Mouse (Mus musculus): ENCODE measurements at regions not wholly inside any gene's neighbourhood (a gene's known extent, or its start where the extent isn't known, plus 50 kb on each side); places are given as distances from the start of the nearest gene placed in this dataset.

DNA sequence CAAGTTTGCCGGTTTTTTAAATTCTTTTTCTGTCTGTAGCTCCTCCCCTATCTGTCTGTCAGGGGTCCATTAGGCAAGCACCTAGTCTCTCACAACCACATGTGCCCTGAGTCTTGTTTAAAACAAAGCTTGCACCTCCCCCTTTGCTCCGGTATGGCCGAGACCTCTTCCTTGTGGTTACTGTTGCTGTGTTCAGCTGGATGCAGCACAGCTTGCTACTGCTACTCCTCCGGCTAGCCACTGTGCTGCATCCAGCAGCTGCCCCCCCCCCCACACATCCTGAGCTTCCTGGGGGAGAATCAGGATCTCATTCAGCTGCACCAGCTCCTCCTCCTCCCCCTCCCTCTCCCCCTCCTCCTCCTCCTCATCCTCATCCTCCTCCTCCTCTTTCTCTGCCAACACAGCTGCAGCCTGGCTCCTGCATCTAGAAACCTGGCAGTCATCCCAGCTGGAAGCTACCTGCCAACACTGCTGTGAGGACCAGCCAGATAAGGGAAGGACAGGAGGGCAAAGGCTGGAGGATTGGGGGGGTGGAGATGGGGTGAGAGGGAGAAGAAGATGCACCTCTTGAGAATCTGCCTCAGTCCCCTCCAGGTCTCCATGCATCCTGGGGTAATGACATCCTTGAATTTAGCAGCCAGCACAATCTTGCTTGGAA is 114.8 kb upstream of the Tmem260 start:
- no peak for ATAC-seq (ENCODE audit: insufficient number of reproducible peaks, insufficient read depth, low FRiP score, low TSS enrichment, low read depth)
- Histone ChIP-seq H3K9ac (no peak overlapping the region), H3K4me2 (peak overlapping the region; percentile 46), H3K9me3 (no peaks in the 10 kb centered on the region), H3K36me3 (no peaks in the 10 kb centered on the region), H3K4me1 (peaks cover 33% of the 10 kb centered on the region), H3K27ac (no peak overlapping the region), H3K4me3 (no peak overlapping the region), H3K27me3 (no peaks in the 10 kb centered on the region)
- WGBS = under 1% methylated on average over 4 of the region's 4 CpGs

DNA sequence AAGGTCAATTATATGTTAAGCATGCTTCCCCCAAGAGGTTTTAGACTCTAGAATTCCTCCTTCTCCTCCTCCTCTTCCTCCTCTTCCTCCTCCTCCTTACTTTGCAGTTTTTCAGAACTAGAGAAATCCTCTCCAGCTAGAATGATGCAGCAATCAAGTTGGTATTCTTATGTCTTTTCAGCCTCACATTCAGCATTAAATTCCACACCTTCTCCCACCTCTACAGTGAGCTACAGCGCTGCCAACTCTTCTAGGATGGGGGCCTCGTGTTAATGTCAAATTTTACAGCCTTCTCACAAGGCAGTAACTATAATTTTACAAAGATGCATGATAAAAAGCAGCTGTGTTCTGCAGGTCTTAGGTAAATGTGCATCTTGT is 114.3 kb upstream of the Tmem260 start:
- peaks cover 36% of the 10 kb centered on the region for H3K4me1 ChIP-seq
- H3K9me3 ChIP-seq = no peaks in the 10 kb centered on the region
- no peaks in the 10 kb centered on the region for H3K27me3 ChIP-seq
- H3K27ac ChIP-seq = no peak overlapping the region
- no peak overlapping the region for H3K4me2 ChIP-seq
- no peak for ATAC-seq (ENCODE audit: insufficient number of reproducible peaks, insufficient read depth, low FRiP score, low TSS enrichment, low read depth)
- WGBS = 48% methylated on average over 2 of the region's 2 CpGs
- H3K9ac ChIP-seq = no peak overlapping the region
- no peak overlapping the region for H3K4me3 ChIP-seq
- H3K36me3 ChIP-seq = no peaks in the 10 kb centered on the region

DNA sequence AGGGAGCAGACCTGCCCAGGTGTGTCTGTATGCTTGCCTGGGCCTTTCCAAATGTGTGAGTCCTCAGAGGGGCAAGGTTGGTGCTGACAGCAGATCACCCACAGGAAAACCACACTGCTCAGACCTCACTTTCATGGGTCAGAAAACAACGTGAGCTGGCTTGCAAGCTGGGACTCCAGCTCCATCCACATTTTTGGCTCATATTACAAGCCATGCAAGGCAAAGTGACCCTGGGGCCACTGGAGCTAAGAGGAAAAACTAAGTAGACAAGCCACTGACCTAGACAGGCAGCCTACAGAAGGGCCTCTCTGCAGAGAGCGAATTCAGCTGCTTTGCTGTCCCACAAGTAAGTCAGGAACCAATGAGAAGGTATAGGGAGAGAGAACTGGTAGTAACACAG is 113.7 kb upstream of the Tmem260 start:
- Histone ChIP-seq H3K27ac (no peak overlapping the region), H3K4me1 (peaks cover 38% of the 10 kb centered on the region), H3K4me3 (no peak overlapping the region), H3K9me3 (no peaks in the 10 kb centered on the region), H3K36me3 (no peaks in the 10 kb centered on the region), H3K27me3 (no peaks in the 10 kb centered on the region), H3K4me2 (no peak overlapping the region), H3K9ac (no peak overlapping the region)
- 24% methylated on average over 2 of the region's 2 CpGs for WGBS
- no peak for ATAC-seq (ENCODE audit: insufficient number of reproducible peaks, insufficient read depth, low FRiP score, low TSS enrichment, low read depth)

DNA sequence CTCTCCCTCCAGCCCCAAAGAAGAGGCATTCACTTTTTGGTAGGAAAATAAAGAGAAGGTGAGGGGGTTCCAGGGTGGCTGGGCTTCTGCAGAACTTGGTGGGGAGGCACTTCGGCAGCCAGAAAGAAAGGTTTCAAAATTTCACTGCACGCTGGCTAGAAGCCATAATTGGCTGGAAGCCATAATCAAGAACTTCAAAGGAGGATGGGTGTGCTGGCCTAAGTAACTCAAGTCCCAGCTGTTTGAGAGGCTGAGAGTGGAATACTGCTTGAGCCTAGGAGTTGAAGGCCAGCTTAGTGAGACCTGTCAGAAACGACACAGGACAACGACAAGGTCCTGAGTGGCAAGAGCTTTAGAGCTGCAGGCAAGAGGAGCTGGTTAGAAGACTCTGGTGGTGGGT is 113.3 kb upstream of the Tmem260 start:
- H3K4me2 ChIP-seq = no peak overlapping the region
- no peak overlapping the region for H3K4me3 ChIP-seq
- H3K9ac ChIP-seq = no peak overlapping the region
- H3K36me3 ChIP-seq = no peaks in the 10 kb centered on the region
- no peak for ATAC-seq (ENCODE audit: insufficient number of reproducible peaks, insufficient read depth, low FRiP score, low TSS enrichment, low read depth)
- no peak overlapping the region for H3K27ac ChIP-seq
- no peaks in the 10 kb centered on the region for H3K27me3 ChIP-seq
- no peaks in the 10 kb centered on the region for H3K9me3 ChIP-seq
- H3K4me1 ChIP-seq = peaks cover 38% of the 10 kb centered on the region
- WGBS = 28% methylated on average over 4 of the region's 4 CpGs

DNA sequence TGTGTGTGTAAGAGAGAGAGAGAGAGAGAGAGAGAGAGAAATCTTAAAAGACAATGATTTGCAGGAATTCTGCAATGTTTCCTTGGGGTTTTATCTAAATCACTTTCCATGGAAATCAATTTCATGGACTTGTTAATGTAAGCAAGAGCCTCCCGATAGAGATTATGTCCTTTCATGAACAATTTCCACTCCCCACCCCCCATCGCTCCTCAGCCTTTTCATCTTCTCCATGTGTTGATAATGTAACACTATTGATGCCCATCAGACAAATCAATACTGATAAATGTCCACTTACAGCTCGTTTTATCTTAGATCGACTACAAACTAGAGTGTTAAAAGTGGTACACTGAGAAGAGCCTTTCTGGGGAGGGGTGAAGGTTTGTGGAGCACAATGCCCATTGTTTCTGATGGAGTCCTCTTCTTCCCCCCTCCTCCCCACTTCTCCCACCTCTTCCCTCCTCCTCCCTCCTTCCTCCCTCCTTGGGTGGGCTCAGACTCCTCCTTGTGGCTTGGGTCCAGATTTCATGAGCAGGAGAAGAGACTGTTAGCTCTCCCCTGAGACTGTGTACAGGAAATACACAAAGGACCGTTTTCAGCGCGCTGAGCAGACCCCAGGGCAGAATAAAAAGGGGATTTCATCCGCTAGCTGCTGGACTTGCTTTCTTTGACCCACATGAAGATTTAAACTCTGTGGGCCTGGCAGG is 111.7 kb upstream of the Tmem260 start:
- H3K4me1 ChIP-seq = peaks cover 38% of the 10 kb centered on the region
- H3K27ac ChIP-seq = no peak overlapping the region

DNA sequence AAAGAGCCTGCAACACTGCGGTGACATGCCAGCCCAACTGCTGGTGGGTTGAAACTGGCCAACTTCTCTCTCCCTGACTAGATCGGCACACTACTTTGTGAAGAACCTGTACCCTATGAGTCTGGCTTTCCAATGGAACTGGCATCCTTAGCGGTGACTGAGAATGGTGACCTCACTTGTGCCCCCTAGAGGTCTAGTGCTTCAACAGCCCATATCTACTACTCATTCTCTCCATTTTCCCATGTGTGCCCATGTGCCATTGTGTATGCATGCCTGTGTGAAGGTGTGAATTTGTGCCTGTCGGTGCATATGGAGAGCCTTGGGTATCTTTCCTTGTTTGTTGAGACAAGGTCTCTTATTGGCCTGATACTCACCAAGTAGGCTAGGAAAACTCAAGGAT is 106.5 kb upstream of the Tmem260 start:
- H3K9ac ChIP-seq = no peak overlapping the region
- no peak overlapping the region for H3K4me2 ChIP-seq
- H3K4me3 ChIP-seq = no peak overlapping the region
- H3K27ac ChIP-seq = no peak overlapping the region
- H3K4me1 ChIP-seq = peaks cover 11% of the 10 kb centered on the region
- no peaks in the 10 kb centered on the region for H3K9me3 ChIP-seq
- peaks cover 13% of the 10 kb centered on the region for H3K27me3 ChIP-seq
- no peaks in the 10 kb centered on the region for H3K36me3 ChIP-seq
- no peak for ATAC-seq (ENCODE audit: insufficient number of reproducible peaks, insufficient read depth, low FRiP score, low TSS enrichment, low read depth)
- 80% methylated on average over 4 of the region's 4 CpGs for WGBS

More for the DNA sequence above, 111.7 kb upstream of the Tmem260 start:
- Histone ChIP-seq H3K4me2 (no peak overlapping the region), H3K4me3 (no peak overlapping the region), H3K27me3 (no peaks in the 10 kb centered on the region), H3K9ac (no peak overlapping the region), H3K9me3 (no peaks in the 10 kb centered on the region), H3K36me3 (no peaks in the 10 kb centered on the region)
- ATAC-seq (ENCODE audit: insufficient number of reproducible peaks, insufficient read depth, low FRiP score, low TSS enrichment, low read depth) = no peak
- 25% methylated on average over 8 of the region's 8 CpGs for WGBS

DNA sequence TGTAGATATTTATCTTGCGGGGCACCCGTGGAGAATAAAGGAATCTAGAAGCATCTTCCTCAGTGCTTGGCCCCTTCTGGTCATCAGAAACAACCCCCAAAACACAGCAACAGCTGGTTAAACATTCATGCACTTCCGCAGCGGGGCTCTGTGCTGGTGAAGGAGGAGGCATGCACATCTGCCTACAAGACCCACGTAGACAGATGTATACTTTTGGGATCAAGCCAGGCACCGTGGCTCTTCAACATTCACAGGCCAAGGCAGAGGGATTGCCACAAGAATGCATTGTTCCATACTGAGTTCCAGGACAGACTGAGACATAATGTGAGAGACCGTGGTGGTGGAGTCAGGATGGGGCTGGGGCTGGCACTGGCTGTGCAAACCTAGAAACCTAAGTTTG is 103.0 kb upstream of the Tmem260 start:
- Histone ChIP-seq H3K9ac (no peak overlapping the region), H3K4me2 (no peak overlapping the region), H3K4me3 (no peak overlapping the region), H3K27me3 (peaks cover 29% of the 10 kb centered on the region), H3K4me1 (peaks cover 4% of the 10 kb centered on the region), H3K36me3 (no peaks in the 10 kb centered on the region), H3K9me3 (no peaks in the 10 kb centered on the region), H3K27ac (no peak overlapping the region)
- WGBS = 48% methylated on average over 7 of the region's 7 CpGs
- ATAC-seq (ENCODE audit: insufficient number of reproducible peaks, insufficient read depth, low FRiP score, low TSS enrichment, low read depth) = no peak

DNA sequence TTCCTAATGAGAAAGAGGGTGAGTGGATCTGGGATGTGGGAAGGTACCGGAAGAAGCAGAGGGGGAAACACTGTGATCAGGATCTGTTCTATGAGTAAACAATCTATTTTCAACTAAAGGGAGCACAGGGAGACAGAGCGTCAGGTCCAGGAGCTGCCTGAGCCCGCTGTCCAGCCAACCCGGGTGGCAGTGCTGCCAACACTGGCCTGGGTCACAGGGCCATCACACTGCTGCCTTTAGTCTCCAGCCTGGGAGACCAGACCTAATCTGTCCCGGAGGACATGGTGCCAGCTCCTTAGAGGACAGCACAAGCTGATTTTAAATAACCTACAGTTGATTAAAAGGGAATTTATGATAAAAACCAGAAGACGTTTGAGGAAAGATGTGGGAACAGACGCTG is 100.0 kb upstream of the Tmem260 start:
- Histone ChIP-seq H3K36me3 (no peaks in the 10 kb centered on the region), H3K4me2 (no peak overlapping the region), H3K4me3 (no peak overlapping the region), H3K4me1 (peaks cover 11% of the 10 kb centered on the region), H3K9me3 (no peaks in the 10 kb centered on the region), H3K9ac (no peak overlapping the region), H3K27ac (no peak overlapping the region), H3K27me3 (peaks cover 36% of the 10 kb centered on the region)
- no peak for ATAC-seq (ENCODE audit: insufficient number of reproducible peaks, insufficient read depth, low FRiP score, low TSS enrichment, low read depth)
- 76% methylated on average over 7 of the region's 7 CpGs for WGBS

DNA sequence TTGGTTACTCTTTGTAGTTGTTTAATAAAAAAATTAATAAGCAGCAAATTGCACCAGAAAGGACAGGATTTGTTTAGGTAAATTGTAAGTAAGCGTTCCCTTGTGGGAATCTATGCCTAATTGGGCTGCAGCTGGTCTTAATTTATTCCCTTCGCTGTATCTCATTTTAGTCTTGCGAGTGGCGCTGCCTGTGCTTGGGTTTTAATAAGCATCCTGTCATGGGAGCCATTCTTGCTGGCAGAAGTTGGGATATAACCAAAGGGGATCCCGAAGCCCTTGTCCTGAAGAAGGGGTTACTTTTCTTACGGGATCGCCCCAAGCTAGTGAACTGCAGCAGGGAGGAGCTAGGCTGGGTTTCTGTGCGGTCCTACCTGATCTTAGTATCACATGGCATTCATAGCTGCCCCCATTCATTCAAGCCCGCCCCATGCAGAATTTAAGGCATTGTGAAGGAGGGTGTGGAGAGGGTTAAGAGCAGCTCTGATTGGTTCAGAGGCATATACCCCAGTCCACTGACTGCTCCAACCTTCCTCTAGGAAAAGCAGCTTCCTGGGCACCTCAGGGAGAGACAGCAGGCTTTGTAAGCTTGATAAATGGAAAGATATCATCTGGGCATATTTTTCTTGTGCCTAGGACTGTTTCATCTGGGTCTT is 96.4 kb upstream of the Tmem260 start:
- H3K36me3 ChIP-seq = no peaks in the 10 kb centered on the region

DNA sequence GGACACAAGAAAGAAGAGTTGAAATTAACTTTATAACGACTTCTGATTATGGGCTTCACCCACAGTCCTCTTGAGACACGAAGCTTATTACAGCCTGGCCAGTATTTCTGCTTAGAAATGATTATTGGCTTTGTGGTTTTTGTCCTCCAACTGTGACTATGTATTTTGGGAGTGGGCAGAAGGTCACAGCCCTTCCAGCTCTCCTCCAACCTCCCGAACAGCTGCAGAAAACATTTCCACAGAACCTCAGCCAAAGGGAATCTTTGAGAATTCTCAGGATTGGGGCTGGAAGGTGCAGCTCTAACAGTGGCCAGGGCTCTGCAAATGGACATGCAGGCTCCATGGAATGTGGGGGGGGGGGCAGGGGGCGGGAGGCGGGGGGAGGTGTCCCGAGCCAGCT is 94.3 kb upstream of the Tmem260 start:
- H3K36me3 ChIP-seq = no peaks in the 10 kb centered on the region
- H3K4me3 ChIP-seq = no peak overlapping the region
- H3K9ac ChIP-seq = no peak overlapping the region
- H3K27ac ChIP-seq = no peak overlapping the region
- peaks cover 27% of the 10 kb centered on the region for H3K27me3 ChIP-seq
- no peaks in the 10 kb centered on the region for H3K9me3 ChIP-seq
- no peak overlapping the region for H3K4me2 ChIP-seq
- H3K4me1 ChIP-seq = peaks cover 8% of the 10 kb centered on the region
- 63% methylated on average over 6 of the region's 6 CpGs for WGBS
- ATAC-seq (ENCODE audit: insufficient number of reproducible peaks, insufficient read depth, low FRiP score, low TSS enrichment, low read depth) = no peak

More for the DNA sequence above, 96.4 kb upstream of the Tmem260 start:
- ATAC-seq (ENCODE audit: insufficient number of reproducible peaks, insufficient read depth, low FRiP score, low TSS enrichment, low read depth) = no peak
- Histone ChIP-seq H3K27ac (no peak overlapping the region), H3K4me3 (no peak overlapping the region), H3K9me3 (no peaks in the 10 kb centered on the region), H3K4me2 (peak overlapping the region; percentile 48), H3K9ac (no peak overlapping the region), H3K27me3 (peaks cover 32% of the 10 kb centered on the region), H3K4me1 (peaks cover 8% of the 10 kb centered on the region)
- 23% methylated on average over 9 of the region's 9 CpGs for WGBS

DNA sequence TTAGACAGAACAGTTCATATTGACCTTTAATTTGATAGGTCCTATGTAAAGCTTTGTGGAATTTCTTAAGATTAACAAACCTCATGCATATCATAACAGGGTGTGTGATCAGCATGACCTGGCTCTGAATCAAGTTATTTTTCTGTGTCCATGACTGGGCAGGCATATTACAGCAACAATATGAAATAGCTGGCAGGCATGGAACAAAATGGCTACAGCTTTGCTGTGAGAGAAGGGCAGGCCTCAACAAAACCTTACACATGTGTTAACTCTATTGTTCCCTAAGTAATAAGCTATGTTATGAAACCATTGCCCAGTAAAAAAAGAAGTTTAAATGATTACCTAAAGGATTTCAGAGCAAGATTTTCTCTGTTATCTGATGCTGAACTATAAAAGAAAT is 93.1 kb upstream of the Tmem260 start:
- Histone ChIP-seq H3K4me1 (peaks cover 19% of the 10 kb centered on the region), H3K36me3 (no peaks in the 10 kb centered on the region), H3K9ac (no peak overlapping the region), H3K27ac (no peak overlapping the region), H3K4me3 (no peak overlapping the region), H3K9me3 (no peaks in the 10 kb centered on the region), H3K4me2 (no peak overlapping the region), H3K27me3 (peaks cover 25% of the 10 kb centered on the region)
- no peak for ATAC-seq (ENCODE audit: insufficient number of reproducible peaks, insufficient read depth, low FRiP score, low TSS enrichment, low read depth)

DNA sequence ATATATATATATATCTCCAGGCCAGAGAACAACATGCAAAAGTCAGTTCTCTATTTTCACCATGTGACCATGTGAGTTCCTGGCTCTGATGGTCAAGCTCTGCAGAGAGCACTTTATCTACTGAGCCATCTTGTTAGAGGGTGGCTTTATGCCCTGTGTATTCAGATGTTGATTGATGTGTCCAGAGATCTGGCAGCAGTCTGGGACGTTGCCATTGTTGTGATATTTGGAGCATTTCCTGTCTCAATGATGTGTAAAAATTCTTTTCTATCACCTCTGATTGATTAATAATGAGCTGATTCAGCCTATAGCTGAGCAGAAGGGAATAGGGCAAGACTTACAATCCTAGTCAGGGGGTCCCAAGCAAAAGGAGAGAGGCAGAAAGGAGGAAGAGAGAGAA is 91.7 kb upstream of the Tmem260 start:
- peaks cover 18% of the 10 kb centered on the region for H3K4me1 ChIP-seq
- H3K4me2 ChIP-seq = no peak overlapping the region
- ATAC-seq (ENCODE audit: insufficient number of reproducible peaks, insufficient read depth, low FRiP score, low TSS enrichment, low read depth) = no peak

More for the DNA sequence above, 91.7 kb upstream of the Tmem260 start:
- no peak overlapping the region for H3K27ac ChIP-seq
- H3K4me3 ChIP-seq = no peak overlapping the region
- WGBS = 45% methylated on average over 1 of the region's 1 CpGs
- H3K27me3 ChIP-seq = peaks cover 28% of the 10 kb centered on the region
- no peaks in the 10 kb centered on the region for H3K9me3 ChIP-seq
- no peaks in the 10 kb centered on the region for H3K36me3 ChIP-seq
- H3K9ac ChIP-seq = no peak overlapping the region
